Mouse (Mus musculus) thymus, adult 2 months (tissue): ENCODE measurements at regions not wholly inside any gene's neighbourhood (a gene's known extent, or its start where the extent isn't known, plus 50 kb on each side); places are given as distances from the start of the nearest gene placed in this dataset.

ENCODE experiments used
- CTCF ChIP-seq: fragments of 200-500 bp; IDR thresholded peaks from 2 replicates; pipeline ENCODE4 v1.5.1; 2012; ENCODE audit warnings: mild to moderate bottlenecking, control low read depth, low read length, moderate library complexity, borderline replicate concordance; ENCODE audit not compliant: control insufficient read depth, poor library complexity, insufficient read depth; ENCODE audit errors: extremely low read depth
- POLR2A ChIP-seq: fragments of 200-500 bp; IDR thresholded peaks from 2 replicates; pipeline ENCODE4 v1.6.1; 2012; ENCODE audit warnings: mild to moderate bottlenecking, low read length, control low read depth, moderate library complexity; ENCODE audit not compliant: control insufficient read depth, poor library complexity, insufficient read depth; ENCODE audit errors: extremely low read depth

DNA sequence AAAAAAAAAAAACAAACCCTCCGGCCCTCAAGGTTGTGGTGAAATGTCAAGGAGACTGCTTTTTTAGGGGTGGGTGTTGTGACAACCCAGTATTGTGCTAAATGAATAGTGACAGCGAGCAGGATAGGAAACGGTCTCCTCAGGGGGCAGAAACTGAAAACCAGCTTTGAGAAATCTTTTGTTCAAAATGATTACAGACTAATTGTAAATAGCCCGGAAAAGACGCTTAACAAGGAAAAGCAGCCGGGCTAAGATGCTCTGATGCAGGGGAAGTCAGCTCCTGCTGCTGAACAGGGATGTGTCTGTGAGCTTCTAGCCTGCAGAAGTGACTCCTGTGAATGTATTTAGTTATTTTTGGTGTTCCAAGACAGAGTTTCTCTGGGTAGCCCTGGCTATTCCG is 118.5 kb downstream of the Phlda1 start:
- TF ChIP-seq POLR2A (no peak), CTCF (no peak)
